Mouse (Mus musculus) megakaryocyte, adult 5-6 weeks (primary cell): Measurements from ENCODE around the gene Hnrnph1. TPM values are rescaled to one million over a fixed set of nuclear protein-coding genes. Genes with fewer than 3 reads are reported as not detected.
"Not testable (repeated sequence)": the region's sequence is repeated elsewhere in the genome, so short reads cannot be mapped to it uniquely, and the experiment has no call there.

Source experiments
- ATAC-seq: 2 replicates; pipeline ENCODE4 v1.8.0; 2016; ENCODE audit warnings: mild to moderate bottlenecking, inconsistent platforms; ENCODE audit not compliant: poor library complexity, severe bottlenecking
- total RNA-seq, 2 experiments: library from RNA; stranded (forward) in 1 of 2; stranded (reverse) in 1 of 2; fragments of 153-499, 151-499 nt in 1 of 2; fragments of 221-1000, 200-1000 nt in 1 of 2; gene quantifications; 2 replicates each; pipeline versions ENCODE4 v1.2.3 to v1.2.4; 2015 to 2017

Gene Hnrnph1
- total RNA-seq (2015) (400 and 438 TPM in 2 replicates), total RNA-seq (2017) (436 and 510 TPM in 2 replicates)

- peak; percentile 74 for ATAC-seq
Measured at GRCm38 (mm10) chr11:50376911-50377891, at the start of gene Hnrnph1. Hnrnph1 (plus strand) TSS chr11:50376990.

GRCm38 (mm10) chr11:50328075-50328625, 48.6 kb upstream of the Hnrnph1 start:
- no peak for ATAC-seq

- no peak for ATAC-seq
Measured at GRCm38 (mm10) chr11:50329378-50329777, 47.4 kb upstream of the Hnrnph1 start.

GRCm38 (mm10) chr11:50333181-50333580, 43.6 kb upstream of the Hnrnph1 start:
- no peak for ATAC-seq

- ATAC-seq, result no peak
Measured at GRCm38 (mm10) chr11:50336126-50336525, 40.7 kb upstream of the Hnrnph1 start.

GRCm38 (mm10) chr11:50336891-50337290, 39.9 kb upstream of the Hnrnph1 start:
- no peak for ATAC-seq

GRCm38 (mm10) chr11:50345486-50345885, 31.3 kb upstream of the Hnrnph1 start:
- ATAC-seq, result peak; percentile 58

GRCm38 (mm10) chr11:50346256-50347032, 30.3 kb upstream of the Hnrnph1 start:
- peak; percentile 70 for ATAC-seq

GRCm38 (mm10) chr11:50352177-50352576, 24.6 kb upstream of the Hnrnph1 start:
- ATAC-seq, result no peak

- ATAC-seq, result no peak
Measured at GRCm38 (mm10) chr11:50354162-50354561, 22.6 kb upstream of the Hnrnph1 start, which contains the start of gene Cby3. Cby3 (plus strand) TSS chr11:50354462.

- ATAC-seq, result no peak
Measured at GRCm38 (mm10) chr11:50354851-50355250, 21.9 kb upstream of the Hnrnph1 start.

- ATAC-seq, result peak; percentile 80
Measured at GRCm38 (mm10) chr11:50355395-50355794, 21.4 kb upstream of the Hnrnph1 start.

GRCm38 (mm10) chr11:50358950-50359861, 17.6 kb upstream of the Hnrnph1 start:
- peak; percentile 60 for ATAC-seq

- not testable (repeated sequence) for ATAC-seq
Measured at GRCm38 (mm10) chr11:50361282-50361681, 15.5 kb upstream of the Hnrnph1 start.

GRCm38 (mm10) chr11:50364548-50364947, 12.2 kb upstream of the Hnrnph1 start:
- ATAC-seq, result peak; percentile 75

- ATAC-seq, result no peak
Measured at GRCm38 (mm10) chr11:50365322-50365721, 11.5 kb upstream of the Hnrnph1 start.

- ATAC-seq, result no peak
Measured at GRCm38 (mm10) chr11:50367531-50367930, 9.3 kb upstream of the Hnrnph1 start.

GRCm38 (mm10) chr11:50369360-50369911, 7.4 kb upstream of the Hnrnph1 start:
- ATAC-seq, result peak; percentile 87

GRCm38 (mm10) chr11:50370969-50371368, 5.8 kb upstream of the Hnrnph1 start:
- ATAC-seq, result no peak

- peak; percentile 71 for ATAC-seq
Measured at GRCm38 (mm10) chr11:50371399-50371841, 5.4 kb upstream of the Hnrnph1 start.
